Mouse (Mus musculus) thymus, adult 2 months (tissue): Measurements from ENCODE around the gene Itgb6.

Experiments used
- CTCF ChIP-seq: fragments of 200-500 bp; IDR thresholded peaks from 2 replicates; pipeline ENCODE4 v1.5.1; 2012; ENCODE audit warnings: mild to moderate bottlenecking, control low read depth, low read length, moderate library complexity, borderline replicate concordance; ENCODE audit not compliant: control insufficient read depth, poor library complexity, insufficient read depth; ENCODE audit errors: extremely low read depth
- POLR2A ChIP-seq: fragments of 200-500 bp; IDR thresholded peaks from 2 replicates; pipeline ENCODE4 v1.6.1; 2012; ENCODE audit warnings: mild to moderate bottlenecking, low read length, control low read depth, moderate library complexity; ENCODE audit not compliant: control insufficient read depth, poor library complexity, insufficient read depth; ENCODE audit errors: extremely low read depth

- TF ChIP-seq CTCF (no peak), POLR2A (no peak)
Observed at GRCm38 (mm10) chr2:60708671-60709070, 13.8 kb downstream of the Itgb6 start.
